Mouse (Mus musculus): ENCODE measurements at regions not wholly inside any gene's neighbourhood (a gene's known extent, or its start where the extent isn't known, plus 50 kb on each side); places are given as distances from the start of the nearest gene placed in this dataset.

DNA sequence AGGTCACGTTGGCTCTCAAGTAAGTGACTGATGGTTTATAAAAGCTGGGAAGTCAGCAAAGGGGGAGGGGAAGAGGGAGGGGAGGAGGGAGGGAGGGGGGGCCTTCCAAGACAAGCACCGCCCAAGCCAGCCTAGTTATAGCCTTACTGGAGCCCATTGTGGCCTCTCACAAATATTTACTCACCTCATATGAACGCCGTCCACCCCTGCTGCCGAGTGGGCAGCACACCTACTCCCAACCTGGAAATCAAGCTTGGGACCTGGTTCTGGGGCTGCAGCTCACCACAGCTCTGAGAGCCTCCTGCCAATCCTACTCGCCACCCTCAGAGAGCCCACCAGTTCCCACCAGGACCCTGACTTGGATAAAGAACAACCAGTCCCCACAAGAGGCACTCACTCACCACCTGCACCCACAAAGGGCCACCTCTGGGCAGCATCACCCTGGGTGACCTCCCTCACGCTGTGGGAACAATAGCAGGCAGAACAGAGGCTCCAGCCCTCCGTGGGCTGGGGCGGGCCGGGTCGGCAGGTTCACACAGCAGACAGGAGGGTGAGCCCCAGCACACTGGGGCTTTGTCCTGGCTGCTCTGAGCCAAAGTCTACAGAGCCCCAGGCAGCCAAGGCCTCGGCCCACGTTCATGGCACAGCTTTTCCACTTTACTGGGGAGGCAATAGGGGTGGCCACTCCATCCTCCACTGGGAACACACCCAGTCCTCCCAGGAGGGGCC lies 171.8 kb downstream of the Bcl11b start:
- DNase-seq (ENCODE audit: low spot score in 2 of 2) = no peak

DNA sequence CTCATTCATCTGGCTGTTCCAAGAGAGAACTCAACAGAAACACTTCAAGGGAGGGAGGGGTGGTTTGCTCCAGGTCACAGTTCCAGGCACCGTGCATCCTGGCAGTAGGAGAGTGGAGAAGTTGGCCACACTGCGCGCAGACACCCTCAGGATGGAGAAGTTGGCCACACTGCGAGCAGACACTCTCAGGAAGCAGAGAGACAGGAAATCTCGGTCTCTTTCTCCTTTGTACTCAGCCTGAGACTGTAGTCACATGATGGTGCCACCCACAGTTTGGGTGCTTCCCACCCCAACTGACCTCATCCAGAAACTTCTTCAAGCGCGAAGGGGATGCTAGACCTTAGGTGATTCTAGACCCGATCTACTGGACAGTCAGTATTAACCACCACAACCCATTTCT lies 170.4 kb downstream of the Bcl11b start:
- no peak for DNase-seq (ENCODE audit: low spot score in 2 of 2)

- DNase-seq (ENCODE audit: low spot score in 2 of 2) = no peak
Observed at GRCm38 (mm10) chr12:107834512-107834911, 168.9 kb downstream of the Bcl11b start.

- DNase-seq (ENCODE audit: low spot score in 2 of 2) = no peak
Observed at GRCm38 (mm10) chr12:107837741-107838140, 165.7 kb downstream of the Bcl11b start.

GRCm38 (mm10) chr12:107844631-107845030 lies 158.8 kb downstream of the Bcl11b start:
- no peak for DNase-seq (ENCODE audit: low spot score in 2 of 2)

GRCm38 (mm10) chr12:107850591-107850990 lies 152.8 kb downstream of the Bcl11b start:
- DNase-seq (ENCODE audit: low spot score in 2 of 2) = no peak

- DNase-seq (ENCODE audit: low spot score in 2 of 2) = no peak
Observed at GRCm38 (mm10) chr12:107852921-107853320, 150.5 kb downstream of the Bcl11b start.

- DNase-seq (ENCODE audit: low spot score in 2 of 2) = no peak
Observed at GRCm38 (mm10) chr12:107855547-107855946, 147.9 kb downstream of the Bcl11b start.

DNA sequence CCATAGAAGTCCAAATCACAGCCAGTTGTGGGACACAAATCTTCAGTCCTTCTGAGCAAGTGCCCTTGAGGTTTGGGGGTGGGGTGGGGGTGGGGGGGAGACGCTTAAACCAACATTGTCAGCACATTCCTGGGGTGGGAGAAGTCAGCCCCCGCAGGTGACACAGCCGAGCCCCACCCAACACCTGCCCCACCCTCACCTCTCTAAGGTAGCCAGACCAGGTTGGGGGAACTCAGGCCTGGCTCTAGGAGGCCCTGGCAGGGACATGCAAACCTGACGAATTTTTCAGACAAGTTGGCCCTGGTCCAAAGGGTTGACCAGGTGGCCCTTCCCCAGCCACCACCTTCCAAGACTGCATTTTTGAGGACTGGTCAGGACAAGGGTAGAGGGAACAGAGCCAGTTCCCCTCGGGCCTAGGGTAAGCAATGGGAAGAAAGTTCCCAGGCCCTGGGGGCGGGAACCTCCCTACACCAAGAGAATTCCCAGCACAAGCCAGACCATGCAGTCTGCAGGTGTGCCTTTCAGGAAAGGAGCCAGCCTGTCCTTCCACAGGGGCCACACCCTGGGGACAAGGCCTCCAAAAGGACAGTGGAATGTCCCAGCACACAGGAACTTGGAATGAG lies 146.9 kb downstream of the Bcl11b start:
- DNase-seq (ENCODE audit: low spot score in 2 of 2) = no peak

GRCm38 (mm10) chr12:107858536-107859280 lies 144.7 kb downstream of the Bcl11b start:
- DNase-seq (ENCODE audit: low spot score in 2 of 2) = no peak

GRCm38 (mm10) chr12:107859750-107860149 lies 143.7 kb downstream of the Bcl11b start:
- no peak for DNase-seq (ENCODE audit: low spot score in 2 of 2)

GRCm38 (mm10) chr12:107860358-107860757 lies 143.0 kb downstream of the Bcl11b start:
- no peak for DNase-seq (ENCODE audit: low spot score in 2 of 2)

All from adrenal gland, postnatal 4 days (tissue).